ENCODE assay signal across 18 mouse cellular contexts in genomic region chr8:91077077-91077867, GRCm38 (mm10). TPM values are rescaled to one million over a fixed set of nuclear protein-coding genes. Genes with fewer than 3 reads are reported as not detected.
A peak's percentile ranks its signal among the peaks of the same experiment; 100 is the strongest.
DNase-seq lines count a peak whose midpoint lies in the region; ATAC-seq and TF ChIP-seq lines count a peak whose summit lies in the region.
"Had no signal": no experiment of that assay in that cellular context is flagged by ENCODE, and none has a peak within 500 bp of the region (broad histone marks: within the 10 kb centered on the region; RNA-seq: fewer than 3 reads in every experiment).

No protein-coding gene starts in this region.

- H3K9ac ChIP-seq in liver, embryonic 11.5 days (ENCODE audit: low read depth, low read length): no peak overlapping the region
- H3K9ac ChIP-seq in liver, postnatal 0 days (replicated peaks): no peak overlapping the region
- no peak overlapping the region for H3K9ac ChIP-seq in midbrain, embryonic 15.5 days
- H3K9ac ChIP-seq: embryonic facial prominence, embryonic 12.5 days; neural tube, embryonic 15.5 days had no signal

- ATAC-seq in liver, embryonic 11.5 days (replicated peaks; ENCODE audit: low FRiP score): peak; percentile 56; the same call in 1 of the 2 replicates
- ATAC-seq in liver, postnatal 0 days: no peak
- peak; percentile 62 for ATAC-seq in megakaryocyte, adult 5-6 weeks (ENCODE audit: poor library complexity, severe bottlenecking)
- ATAC-seq in midbrain, embryonic 15.5 days (replicated peaks): no peak
- ATAC-seq: intestine, postnatal 0 days had no signal

- H3K4me1 ChIP-seq in liver, embryonic 11.5 days (replicated peaks; ENCODE audit: control insufficient read depth, insufficient read depth, low read length): peaks cover 6% of the 10 kb centered on the region
- H3K4me1 ChIP-seq in liver, postnatal 0 days (ENCODE audit: insufficient read depth): peaks cover 5% of the 10 kb centered on the region; the same call in 1 of the 2 replicates
- H3K4me1 ChIP-seq in midbrain, embryonic 15.5 days: no peaks in the 10 kb centered on the region
- H3K4me1 ChIP-seq: embryonic facial prominence, embryonic 12.5 days; neural tube, embryonic 15.5 days had no signal

- no peaks in the 10 kb centered on the region for H3K27me3 ChIP-seq in liver, embryonic 11.5 days (replicated peaks; ENCODE audit: control insufficient read depth, insufficient read depth, low read length)
- H3K27me3 ChIP-seq in liver, postnatal 0 days (ENCODE audit: insufficient read depth, low read length): no peaks in the 10 kb centered on the region
- H3K27me3 ChIP-seq in midbrain, embryonic 15.5 days (replicated peaks): no peaks in the 10 kb centered on the region
- H3K27me3 ChIP-seq: embryonic facial prominence, embryonic 12.5 days; neural tube, embryonic 15.5 days had no signal

- TF ChIP-seq EP300 in liver, postnatal 0 days (IDR thresholded peaks at IDR 0.05; ENCODE audit: low read depth): no peak

- 73% methylated on average over 12 of the region's 12 CpGs for WGBS in liver, embryonic 11.5 days
- 63% methylated on average over 12 of the region's 12 CpGs for whole genome bisulfite sequencing in liver, postnatal 0 days (ENCODE audit: insufficient replicate concordance)
- WGBS in midbrain, embryonic 15.5 days: 94% methylated on average over 12 of the region's 12 CpGs

- no peak for TF ChIP-seq CTCF in liver, postnatal 0 days (IDR thresholded peaks at IDR 0.05; ENCODE audit: low read depth)

- DNase-seq in liver, embryonic 11.5 days (ENCODE audit: low spot score): no peak
- DNase-seq in liver, postnatal 0 days: no peak
- peak; percentile 16 for DNase-seq in T-cell, adult 2 months (ENCODE audit: low spot score)
- DNase-seq in thymus, postnatal 14 days: peak; percentile 74
- no peak for DNase-seq in spleen, postnatal 4 days (ENCODE audit: low spot score in 2 of 2)
- DNase-seq in urinary bladder, postnatal 36 days (ENCODE audit: low spot score in 2 of 2): no peak
- DNase-seq: B cell, adult 2 months; cerebellum, adult 11-12 months; gastrocnemius, postnatal 25 days; kidney, postnatal 14 days; lung, adult 18-20 months had no signal

- H3K9me3 ChIP-seq in liver, embryonic 11.5 days (ENCODE audit: control insufficient read depth, low read length): no peaks in the 10 kb centered on the region
- H3K9me3 ChIP-seq in liver, postnatal 0 days (ENCODE audit: low read length): no peaks in the 10 kb centered on the region
- no peaks in the 10 kb centered on the region for H3K9me3 ChIP-seq in midbrain, embryonic 15.5 days
- H3K9me3 ChIP-seq: embryonic facial prominence, embryonic 12.5 days; neural tube, embryonic 15.5 days had no signal

- no peak overlapping the region for H3K4me2 ChIP-seq in liver, embryonic 11.5 days
- no peak overlapping the region for H3K4me2 ChIP-seq in liver, postnatal 0 days (ENCODE audit: low read depth, low read length)
- no peak overlapping the region for H3K4me2 ChIP-seq in midbrain, embryonic 15.5 days
- H3K4me2 ChIP-seq: embryonic facial prominence, embryonic 12.5 days; heart, embryonic 11.5 days; neural tube, embryonic 15.5 days had no signal

- no peak overlapping the region for H3K4me3 ChIP-seq in liver, embryonic 11.5 days (ENCODE audit: low read depth, low read length)
- no peak overlapping the region for H3K4me3 ChIP-seq in liver, postnatal 0 days (ENCODE audit: low read depth, low read length)
- H3K4me3 ChIP-seq in midbrain, embryonic 15.5 days: no peak overlapping the region
- H3K4me3 ChIP-seq: embryonic facial prominence, embryonic 12.5 days; neural tube, embryonic 15.5 days had no signal

- no peak overlapping the region for H3K27ac ChIP-seq in liver, embryonic 11.5 days (ENCODE audit: low read depth, low read length)
- no peak overlapping the region for H3K27ac ChIP-seq in liver, postnatal 0 days (ENCODE audit: low read depth)
- H3K27ac ChIP-seq in midbrain, embryonic 15.5 days: no peak overlapping the region
- H3K27ac ChIP-seq: embryonic facial prominence, embryonic 12.5 days; macrophage; neural tube, embryonic 15.5 days had no signal

- H3K36me3 ChIP-seq in liver, embryonic 11.5 days (ENCODE audit: control insufficient read depth, insufficient read depth, low read length): 0 out of 2 replicates have a peak, but pooled peaks cover 3% of the 10 kb centered on the region
- peaks cover 27% of the 10 kb centered on the region for H3K36me3 ChIP-seq in liver, postnatal 0 days (replicated peaks; ENCODE audit: insufficient read depth, low read length)
- H3K36me3 ChIP-seq in midbrain, embryonic 15.5 days (replicated peaks): peaks cover 5% of the 10 kb centered on the region; the same call in 1 of the 2 replicates

RNA-seq across cellular contexts. Expression of gene Rbl2, which starts 7.4 kb away (rescaled TPM):
- 14.6 and 17.7 TPM in 2 replicates for polyA plus RNA-seq in liver, embryonic 11.5 days (2014; fragmentation: Nextera tagmentation; extraction: Ambion mirVana)
- 3.9 and 4.3 TPM in 2 replicates for polyA plus RNA-seq in liver, postnatal 0 days (2015; fragmentation: Nextera tagmentation; extraction: Ambion mirVana)
- total RNA-seq in megakaryocyte, adult 5-6 weeks (2015): 55.9 and 69.4 TPM in 2 replicates
- total RNA-seq in megakaryocyte, adult 5-6 weeks (2017): 77.5 and 79.8 TPM in 2 replicates
- polyA plus RNA-seq in midbrain, embryonic 15.5 days (2015; fragmentation: Nextera tagmentation; extraction: Ambion mirVana): 22.0 and 22.1 TPM in 2 replicates

Comparison
In these comparisons a context has a peak if more than half of its experiments do, and no peak if none do; other contexts are left out.
1. ATAC-seq: peak in liver, embryonic 11.5 days (single experiment) and megakaryocyte, adult 5-6 weeks (single experiment); none in liver, postnatal 0 days (single experiment) and midbrain, embryonic 15.5 days (single experiment).
2. DNase-seq: peak in T-cell, adult 2 months (single experiment) and thymus, postnatal 14 days (single experiment); none in liver, embryonic 11.5 days (single experiment), liver, postnatal 0 days (single experiment), spleen, postnatal 4 days (0 of 2) and urinary bladder, postnatal 36 days (0 of 2).